Mouse (Mus musculus): ENCODE data around the gene Atp8b4.

GRCm38 (mm10) chr2:126309994-126310393 lies 190.5 kb downstream of the Atp8b4 start:
- TF ChIP-seq CTCF (IDR thresholded peaks at IDR 0.05; ENCODE audit: low read depth, low read length) (no peak), POLR2A (IDR thresholded peaks at IDR 0.05; ENCODE audit: insufficient read depth, low read length) (no peak), EP300 (IDR thresholded peaks at IDR 0.05; ENCODE audit: insufficient read depth, low read depth, low read length) (no peak)

Measured in ES-Bruce4 (cell line).